Mouse (Mus musculus) mouse trophoblast stem cell (cell line): ENCODE results near the gene Strada.
"Not testable (repeated sequence)": the region's sequence is repeated elsewhere in the genome, so short reads cannot be mapped to it uniquely, and the experiment has no call there.

Experiments used
- in situ Hi-C, 2 experiments: fragments of 300-500 bp; cut with MseI, MboI; formaldehyde crosslinking; loops; 2 replicates in 1 of 2; 3 replicates in 1 of 2; pipeline ENCODE4 v1.15.1; 2025

Gene Strada

DNA sequence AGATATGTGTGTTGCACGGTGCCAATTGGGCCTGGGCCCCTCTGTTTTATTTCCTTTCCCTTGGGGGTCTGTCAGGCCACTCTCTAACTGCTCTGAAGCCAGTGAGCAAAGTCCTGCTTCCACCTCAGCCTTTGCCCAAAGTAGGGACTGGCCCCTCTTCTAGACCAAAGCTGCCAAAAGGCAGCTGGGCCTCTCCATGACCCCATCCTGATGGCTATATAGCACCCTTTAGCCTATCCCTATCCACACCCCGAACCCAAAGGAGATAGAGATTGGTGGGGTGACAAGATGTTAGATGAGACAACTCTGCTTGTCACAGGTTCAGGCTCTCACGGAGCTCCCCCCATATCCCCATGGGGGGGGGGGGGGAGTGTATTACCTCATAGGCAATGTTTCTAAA lies 46.2 kb downstream of the Strada start:
- in situ Hi-C loops, result no loop called here

DNA sequence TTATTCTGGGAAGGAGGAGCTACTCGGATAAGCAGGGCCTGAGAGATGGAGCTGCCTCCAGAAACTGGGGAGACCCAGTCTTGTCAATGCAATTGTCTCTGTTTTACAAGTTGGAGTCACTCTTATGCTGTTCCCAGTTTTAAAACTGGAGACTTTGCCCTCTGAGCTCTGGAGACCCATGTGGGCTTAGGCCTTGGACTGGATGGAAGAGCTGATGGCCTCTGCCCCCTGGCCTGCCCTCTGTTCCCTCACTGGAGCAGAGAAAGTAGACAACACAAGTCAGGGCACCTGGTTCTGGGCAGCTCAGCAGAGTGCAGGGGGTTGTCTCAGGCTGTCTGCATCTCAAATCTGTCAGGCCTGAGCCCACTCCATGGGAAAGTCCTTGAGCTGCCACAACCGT lies 47.2 kb downstream of the Strada start:
- in situ Hi-C loops, result no loop called here

DNA sequence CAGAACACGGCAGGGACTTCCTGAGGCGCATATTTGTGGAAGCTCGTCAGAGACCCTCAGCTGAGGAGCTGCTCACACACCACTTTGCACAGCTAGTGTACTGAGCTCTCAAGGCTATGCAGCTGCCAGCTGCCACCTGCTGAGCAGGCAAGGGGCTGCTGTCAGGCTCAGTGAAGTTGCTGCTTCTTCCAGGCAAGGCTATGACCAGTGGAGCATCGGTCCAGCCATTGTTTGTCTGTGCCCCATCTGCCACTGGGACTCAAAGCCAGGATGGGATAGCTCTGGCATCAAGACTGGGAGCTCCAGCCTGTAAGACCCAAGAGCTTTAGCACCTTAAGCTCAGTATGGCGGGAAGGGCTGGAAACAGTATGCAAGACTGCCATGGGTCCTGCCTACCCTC lies 47.9 kb downstream of the Strada start:
- in situ Hi-C loops, result no loop called here

DNA sequence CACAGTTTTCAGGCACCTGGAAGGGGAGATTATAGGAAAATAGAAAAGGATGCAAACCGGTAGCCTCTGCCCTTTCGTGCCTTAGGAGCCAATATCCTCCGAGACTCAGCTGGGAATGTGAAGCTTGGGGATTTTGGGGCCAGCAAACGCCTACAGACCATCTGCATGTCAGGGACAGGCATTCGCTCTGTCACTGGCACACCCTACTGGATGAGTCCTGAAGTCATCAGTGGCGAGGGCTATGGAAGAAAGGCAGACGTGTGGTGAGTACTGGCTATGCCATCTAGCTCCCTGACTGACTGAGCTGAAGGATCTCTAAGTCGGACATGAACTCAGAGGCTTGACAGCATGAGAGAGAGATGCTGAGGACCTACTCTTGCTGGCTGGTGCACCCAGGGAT lies 49.8 kb downstream of the Strada start:
- in situ Hi-C loops, result no loop called here

DNA sequence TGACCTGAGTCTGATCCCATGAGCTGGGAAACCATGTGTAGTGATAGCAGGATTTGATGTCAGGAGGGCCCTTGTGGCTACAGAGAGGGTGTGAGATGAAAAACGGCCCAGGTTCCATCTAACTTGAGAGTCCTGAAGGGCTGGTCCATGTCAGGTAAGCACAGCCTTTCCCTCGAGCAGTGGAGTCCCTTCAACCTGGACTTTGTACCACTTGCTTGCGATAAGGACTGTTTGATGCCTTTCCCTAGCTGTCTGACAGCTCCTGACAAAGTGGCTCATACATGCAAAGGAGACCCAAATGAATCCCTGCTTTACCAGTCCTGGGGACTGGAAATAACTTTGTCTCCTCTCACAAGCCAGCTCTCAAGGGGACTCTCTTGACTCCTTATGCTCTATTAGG lies 50.7 kb downstream of the Strada start:
- in situ Hi-C loops, result no loop called here

DNA sequence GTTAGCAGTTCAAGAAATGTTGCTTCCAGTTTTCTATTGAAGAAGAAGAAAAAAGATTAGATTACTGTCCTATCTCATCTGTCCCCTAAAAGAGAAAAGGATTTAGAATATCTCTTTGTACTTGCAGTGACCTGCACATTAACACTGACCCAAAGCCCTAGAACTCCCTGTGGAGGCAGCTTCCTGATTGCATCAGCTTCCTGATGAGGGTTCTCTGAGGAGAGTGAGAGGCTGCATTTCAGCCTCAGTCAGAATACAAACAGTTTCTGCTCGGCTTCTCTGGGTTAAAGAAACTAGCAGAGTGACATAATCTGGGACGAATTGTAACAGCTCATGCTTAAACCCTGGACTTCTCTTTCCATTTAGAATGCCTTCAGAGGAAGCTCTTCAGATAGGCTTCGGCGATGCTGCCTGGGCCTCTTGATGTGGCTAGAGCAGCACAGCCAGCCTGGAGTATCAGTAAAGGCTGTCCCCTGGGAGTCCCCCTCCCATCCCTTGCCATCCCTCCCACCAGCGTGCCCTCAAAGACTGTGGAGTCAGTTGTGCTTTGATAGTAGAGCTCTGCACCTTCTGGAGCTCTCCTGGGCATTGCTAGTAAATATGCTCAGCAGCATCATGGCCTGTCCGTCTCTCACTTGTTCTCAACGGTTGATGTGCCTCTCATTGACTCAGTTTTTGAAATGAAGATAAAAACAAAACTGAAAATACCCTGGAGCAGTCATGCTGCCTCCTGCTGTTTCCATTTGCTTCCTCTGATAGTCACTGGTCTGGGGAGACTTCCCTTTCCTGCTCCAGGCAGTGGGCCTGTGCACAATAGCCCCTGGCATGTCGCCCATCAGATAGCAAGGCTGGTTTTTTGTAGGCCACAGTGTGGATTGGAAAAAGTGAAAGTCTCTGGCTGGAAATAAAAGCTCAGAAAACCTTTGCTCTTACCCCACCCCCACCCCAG lies 67.1 kb downstream of the Strada start:
- in situ Hi-C loops, result no loop called here

DNA sequence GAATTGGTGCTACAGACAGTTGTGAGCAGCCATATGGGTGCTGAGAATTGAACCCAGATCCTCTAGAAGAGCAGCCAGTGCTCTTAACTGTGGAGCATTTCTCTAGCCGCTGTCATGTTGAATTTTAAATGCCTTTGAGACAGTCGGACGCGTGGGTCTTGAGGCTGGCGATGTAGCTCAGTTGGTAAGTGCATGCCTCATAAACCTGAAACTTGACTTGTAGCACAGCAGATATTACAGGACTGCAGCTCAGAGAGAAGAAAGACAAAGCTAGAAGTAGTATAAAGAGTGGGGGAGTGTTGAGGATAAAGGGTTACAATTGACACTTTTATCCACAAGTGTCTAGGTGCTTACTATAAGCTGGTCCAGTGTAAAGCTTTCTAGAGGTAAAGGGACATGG lies 69.5 kb downstream of the Strada start:
- in situ Hi-C loops, result no loop called here

DNA sequence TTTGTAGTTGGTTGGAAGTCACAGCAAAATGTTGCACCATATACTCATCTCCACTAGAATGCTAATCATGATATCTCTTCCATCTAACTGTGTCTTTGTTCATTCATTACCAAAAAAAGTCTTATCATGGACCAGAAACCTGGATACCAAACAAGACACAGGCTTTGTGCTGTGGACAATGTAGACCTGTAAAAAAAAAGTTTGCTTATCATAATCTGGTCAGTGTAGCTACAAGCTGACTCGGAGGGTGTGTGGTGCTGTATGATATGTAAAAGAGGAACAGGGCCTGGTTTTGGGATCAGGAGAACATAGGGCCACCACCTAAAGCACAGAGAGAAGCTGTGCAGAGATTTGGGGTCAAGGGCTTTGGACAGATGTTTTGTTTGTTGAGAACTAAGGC lies 72.5 kb downstream of the Strada start:
- in situ Hi-C loops, result no loop called here

DNA sequence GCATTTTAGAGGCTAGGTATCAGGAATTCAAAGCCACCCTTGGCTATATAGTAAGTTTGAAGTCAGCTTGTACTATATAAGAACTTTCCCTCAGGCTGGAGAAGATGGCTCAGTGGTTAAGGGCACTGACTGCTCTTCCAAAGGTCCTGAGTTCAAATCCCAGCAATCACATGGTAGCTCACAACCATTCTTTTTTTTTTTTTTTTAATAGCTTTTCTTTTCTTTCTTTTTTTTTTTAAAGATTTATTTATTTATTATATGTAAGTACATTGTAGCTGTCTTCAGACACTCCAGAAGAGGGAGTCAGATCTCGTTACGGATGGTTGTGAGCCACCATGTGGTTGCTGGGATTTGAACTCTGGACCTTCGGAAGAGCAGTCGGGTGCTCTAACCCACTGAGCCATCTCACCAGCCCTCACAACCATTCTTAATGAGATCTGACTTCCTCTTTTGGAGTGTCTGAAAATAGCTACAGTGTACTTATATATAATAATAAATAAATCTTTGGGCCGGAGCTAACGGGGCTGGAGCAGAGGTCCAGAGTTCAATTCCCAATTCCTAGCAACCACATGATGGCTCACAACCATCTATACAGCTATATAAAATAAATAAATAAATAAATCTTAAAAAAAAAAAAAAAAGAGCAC lies 75.1 kb downstream of the Strada start:
- in situ Hi-C loops, result not testable (repeated sequence)

DNA sequence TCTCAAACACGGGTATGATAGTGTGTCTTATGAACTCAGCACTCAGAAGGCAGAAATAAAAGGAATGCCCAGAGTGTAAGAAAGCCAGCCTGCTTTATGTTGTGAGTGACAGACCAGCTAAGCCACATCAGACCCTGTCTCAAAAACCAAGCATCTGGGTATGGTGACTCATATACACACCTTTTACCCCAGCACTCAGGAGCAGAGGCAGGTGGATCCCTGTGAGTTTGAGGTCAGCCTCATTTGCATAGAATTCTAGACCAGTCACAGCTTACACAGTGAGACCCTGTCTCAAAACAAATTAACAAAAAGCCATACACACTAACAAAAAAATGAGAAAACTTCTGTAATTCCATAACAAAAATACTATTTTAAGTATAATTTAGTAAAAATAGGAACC lies 76.1 kb downstream of the Strada start:
- in situ Hi-C loops, result no loop called here

DNA sequence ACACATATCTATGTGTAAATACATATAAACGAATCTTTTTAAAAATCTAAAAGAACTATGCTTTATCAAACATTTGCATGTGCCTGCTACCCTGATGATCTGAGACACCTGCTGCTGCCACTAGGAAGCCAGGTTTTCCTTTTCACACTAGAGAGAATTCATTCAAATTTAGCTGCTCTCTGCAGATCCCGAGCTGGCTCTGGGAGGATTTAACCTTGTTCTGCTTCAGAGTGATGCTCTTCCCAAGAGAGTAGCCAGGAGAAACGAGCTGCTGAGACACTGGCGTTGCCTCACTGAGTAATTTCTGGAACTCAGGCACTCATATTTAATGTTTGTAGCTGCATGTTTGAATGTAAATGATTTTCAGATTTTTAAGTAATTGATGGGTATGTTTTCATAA lies 77.2 kb downstream of the Strada start:
- in situ Hi-C loops, result no loop called here

DNA sequence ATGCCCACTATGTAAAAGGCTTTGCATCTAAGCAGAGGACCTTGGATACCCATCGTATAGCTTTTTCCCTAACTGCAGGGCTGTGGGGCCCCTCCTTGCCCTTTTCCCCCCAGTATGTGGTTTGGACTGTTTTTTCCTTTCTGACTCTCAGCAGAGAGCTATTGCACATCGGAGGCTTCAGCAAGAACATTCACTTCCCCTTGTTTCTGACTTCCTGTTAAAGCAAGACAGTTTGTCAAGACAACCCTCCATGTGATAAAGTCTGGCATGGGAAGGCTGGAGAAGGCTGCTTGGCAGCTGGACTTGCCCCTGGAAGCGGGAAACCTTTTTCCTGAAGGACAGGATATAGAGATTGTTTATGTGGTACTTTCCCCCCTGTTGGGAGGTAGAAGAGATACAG lies 79.2 kb downstream of the Strada start:
- in situ Hi-C loops, result no loop called here

DNA sequence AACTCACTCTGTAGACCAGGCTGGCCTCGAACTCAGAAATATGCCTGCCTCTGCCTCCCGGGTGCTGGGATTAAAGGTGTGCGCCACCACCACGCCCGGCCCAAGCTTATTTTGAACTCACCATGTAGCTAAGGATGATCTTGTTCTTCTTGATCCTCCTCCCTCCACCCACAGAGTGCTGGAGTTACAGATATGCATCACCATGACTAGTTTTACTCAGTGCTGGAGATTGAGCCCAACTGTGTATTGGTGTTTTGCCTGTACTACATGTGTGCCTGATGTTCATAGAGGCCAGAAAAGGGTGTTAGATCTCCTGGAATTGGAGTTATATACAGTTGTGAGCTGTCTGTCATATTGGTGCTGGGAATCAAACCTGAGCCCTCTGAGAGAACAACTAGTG lies 79.7 kb downstream of the Strada start:
- in situ Hi-C loops, result no loop called here
